Mouse (Mus musculus) kidney, postnatal 14 days (tissue): ENCODE data around the gene Plekhm1.
"Not testable (repeated sequence)": the region's sequence is repeated elsewhere in the genome, so short reads cannot be mapped to it uniquely, and the experiment has no call there.

Experiments
- DNase-seq: peaks from one replicate; pipeline ENCODE4 v3.0.0; 2022; ENCODE audit warnings: mixed read lengths

The Plekhm1 gene

GRCm38 (mm10) chr11:103338119-103338518 lies 74.4 kb downstream of the Plekhm1 start:
- DNase-seq, result no peak

GRCm38 (mm10) chr11:103337180-103337579 lies 75.3 kb downstream of the Plekhm1 start:
- no peak for DNase-seq

- peak; percentile 74 for DNase-seq
Observed at GRCm38 (mm10) chr11:103335561-103335960, 76.9 kb downstream of the Plekhm1 start.

- DNase-seq, result peak; percentile 62
Observed at GRCm38 (mm10) chr11:103334925-103335324, 77.6 kb downstream of the Plekhm1 start.

GRCm38 (mm10) chr11:103333719-103334398 lies 78.6 kb downstream of the Plekhm1 start:
- peak; percentile 65 for DNase-seq

- DNase-seq, result no peak
Observed at GRCm38 (mm10) chr11:103332890-103333651, 79.4 kb downstream of the Plekhm1 start.

GRCm38 (mm10) chr11:103332186-103332889 lies 80.1 kb downstream of the Plekhm1 start:
- DNase-seq, result peak; percentile 83

GRCm38 (mm10) chr11:103331502-103332185 lies 80.8 kb downstream of the Plekhm1 start:
- no peak for DNase-seq

GRCm38 (mm10) chr11:103330651-103331319 lies 81.7 kb downstream of the Plekhm1 start:
- DNase-seq, result no peak

GRCm38 (mm10) chr11:103326950-103327349 lies 85.5 kb downstream of the Plekhm1 start:
- DNase-seq, result peak; percentile 83

GRCm38 (mm10) chr11:103325172-103325571 lies 87.3 kb downstream of the Plekhm1 start:
- DNase-seq, result peak; percentile 74

- DNase-seq, result no peak
Observed at GRCm38 (mm10) chr11:103324723-103325122, 87.8 kb downstream of the Plekhm1 start.

GRCm38 (mm10) chr11:103322832-103323231 lies 89.7 kb downstream of the Plekhm1 start:
- not testable (repeated sequence) for DNase-seq

- peak; percentile 40 for DNase-seq
Observed at GRCm38 (mm10) chr11:103320646-103321045, 91.8 kb downstream of the Plekhm1 start.

- DNase-seq, result no peak
Observed at GRCm38 (mm10) chr11:103320196-103320595, 92.3 kb downstream of the Plekhm1 start.

- DNase-seq, result no peak
Observed at GRCm38 (mm10) chr11:103318042-103318441, 94.4 kb downstream of the Plekhm1 start.

- no peak for DNase-seq
Observed at GRCm38 (mm10) chr11:103315379-103315778, 97.1 kb downstream of the Plekhm1 start.

- DNase-seq, result peak; percentile 67
Observed at GRCm38 (mm10) chr11:103314736-103315374, 97.6 kb downstream of the Plekhm1 start.
